Mouse (Mus musculus) brain, adult 2 months (tissue): Measurements from ENCODE around the gene Gm15557.
"Not testable (repeated sequence)": the region's sequence is repeated elsewhere in the genome, so short reads cannot be mapped to it uniquely, and the experiment has no call there.

Experiments
- DNase-seq: peaks from one replicate; pipeline ENCODE4 v3.0.0; 2011; ENCODE audit warnings: low read depth, low spot score

Gene Gm15557

DNA sequence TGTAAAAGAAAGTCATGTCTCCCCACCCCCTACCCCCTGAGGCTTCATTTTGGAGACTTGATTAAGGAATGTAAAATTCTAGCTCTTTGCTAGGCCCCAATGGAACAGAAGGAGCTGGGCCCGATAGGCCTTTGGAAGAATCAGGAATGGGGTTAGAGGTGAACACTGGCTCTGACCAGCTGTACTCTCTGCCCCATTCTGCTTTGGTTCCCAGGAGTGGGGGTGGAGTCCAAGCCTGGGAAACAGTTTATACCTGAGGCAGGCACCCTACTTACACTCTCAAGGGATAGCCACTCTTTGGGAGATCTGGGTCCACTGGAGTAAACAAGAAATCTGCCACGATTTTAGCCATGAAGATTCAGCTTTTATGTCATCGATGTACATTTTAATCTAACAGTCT, at the start of gene Gm15557:
Gm15557 (plus strand) TSS at position 48 of the 400 bp plus-strand sequence.
- no peak for DNase-seq

DNA sequence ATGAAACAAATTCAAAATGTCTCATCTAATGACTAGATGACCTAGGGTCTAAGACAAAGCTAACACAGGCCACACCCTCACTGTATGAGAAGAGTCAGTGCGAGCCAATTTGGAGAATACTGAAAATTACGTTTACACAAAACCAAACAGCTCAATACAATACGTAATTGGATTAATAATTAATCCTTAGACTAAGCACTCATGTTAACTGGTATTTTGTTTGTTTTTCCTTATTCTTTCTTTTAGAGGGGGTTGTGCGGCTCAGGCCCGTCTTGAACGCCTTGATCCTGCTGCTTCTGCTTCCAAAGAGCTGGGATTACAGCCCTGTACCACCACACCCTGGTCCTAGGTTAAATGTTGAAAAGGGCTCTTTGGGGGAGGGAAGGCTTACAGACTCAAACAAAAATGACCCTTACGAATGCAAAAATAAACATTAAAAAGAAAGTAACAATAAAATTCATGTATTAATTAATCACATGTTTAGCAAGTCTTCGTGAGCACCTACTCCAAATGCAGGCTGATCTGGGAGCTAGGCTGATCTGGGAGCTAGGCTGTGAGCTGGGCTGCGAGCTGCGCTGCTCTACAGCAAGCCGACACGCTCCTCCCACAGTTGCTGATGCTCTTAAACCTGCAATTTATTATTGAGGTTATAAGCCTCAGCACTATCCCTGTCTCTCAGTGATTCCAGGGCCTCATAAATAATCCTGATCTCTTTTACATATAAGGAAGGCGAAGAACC, 46.1 kb upstream of the Gm15557 start:
- no peak for DNase-seq

- no peak for DNase-seq
Measured at GRCm38 (mm10) chr2:155895046-155895735, 45.3 kb upstream of the Gm15557 start.

DNA sequence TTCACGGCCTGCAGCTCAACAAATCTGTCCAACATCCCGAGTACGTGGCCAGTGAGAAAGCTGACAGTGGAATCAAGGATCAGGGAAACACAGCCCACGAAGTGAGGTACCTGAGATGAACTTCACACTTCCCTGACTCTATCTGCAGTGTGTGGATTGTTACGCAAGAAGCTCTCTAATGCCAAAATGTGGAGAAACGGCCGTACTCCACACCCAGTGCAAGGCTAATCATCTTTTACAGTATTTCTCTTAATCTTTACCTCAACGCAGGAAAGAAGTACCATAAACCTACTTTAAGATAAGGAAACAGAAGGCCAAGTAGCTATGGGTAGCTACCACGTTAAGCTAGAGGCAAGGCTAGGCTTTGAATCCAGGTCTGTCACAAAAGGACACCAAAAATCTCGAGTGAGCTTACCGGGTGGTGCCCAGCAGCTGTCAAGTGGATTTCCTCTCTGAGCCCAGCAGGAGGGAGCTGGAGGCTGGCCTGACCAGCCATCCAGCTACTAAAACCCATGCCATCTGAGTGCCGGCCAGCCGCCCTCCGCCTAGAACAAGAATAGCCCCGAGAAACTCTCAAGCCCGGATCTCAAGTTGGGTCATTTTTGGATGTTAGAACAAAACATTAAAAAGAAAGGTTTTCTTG, 37.4 kb upstream of the Gm15557 start:
- DNase-seq: peak; percentile 63

DNA sequence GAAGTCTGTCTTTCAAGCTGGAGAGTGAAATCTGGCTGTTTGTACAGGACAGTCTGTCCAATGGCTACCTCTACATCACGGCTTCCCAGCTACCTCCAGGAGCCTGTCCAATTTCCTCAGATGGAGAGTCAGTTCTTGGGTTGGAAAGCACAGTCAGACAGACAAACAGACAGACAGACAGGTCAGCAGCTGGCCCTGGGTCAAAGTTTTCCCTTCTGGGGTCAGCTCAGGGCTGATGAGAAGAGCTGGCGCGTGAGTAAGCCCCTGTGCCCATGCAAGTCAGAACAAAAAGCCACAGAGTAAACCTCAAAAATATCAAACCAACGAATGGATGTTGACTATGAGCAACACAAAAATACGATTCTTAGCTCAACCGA, 36.9 kb upstream of the Gm15557 start:
- DNase-seq: no peak

- no peak for DNase-seq
Measured at GRCm38 (mm10) chr2:155914684-155915083, 25.8 kb upstream of the Gm15557 start.

GRCm38 (mm10) chr2:155923143-155923542, 17.4 kb upstream of the Gm15557 start:
- no peak for DNase-seq

GRCm38 (mm10) chr2:155925213-155925612, 15.3 kb upstream of the Gm15557 start:
- not testable (repeated sequence) for DNase-seq

GRCm38 (mm10) chr2:155928711-155929345, 11.7 kb upstream of the Gm15557 start:
- DNase-seq: peak; percentile 26

DNA sequence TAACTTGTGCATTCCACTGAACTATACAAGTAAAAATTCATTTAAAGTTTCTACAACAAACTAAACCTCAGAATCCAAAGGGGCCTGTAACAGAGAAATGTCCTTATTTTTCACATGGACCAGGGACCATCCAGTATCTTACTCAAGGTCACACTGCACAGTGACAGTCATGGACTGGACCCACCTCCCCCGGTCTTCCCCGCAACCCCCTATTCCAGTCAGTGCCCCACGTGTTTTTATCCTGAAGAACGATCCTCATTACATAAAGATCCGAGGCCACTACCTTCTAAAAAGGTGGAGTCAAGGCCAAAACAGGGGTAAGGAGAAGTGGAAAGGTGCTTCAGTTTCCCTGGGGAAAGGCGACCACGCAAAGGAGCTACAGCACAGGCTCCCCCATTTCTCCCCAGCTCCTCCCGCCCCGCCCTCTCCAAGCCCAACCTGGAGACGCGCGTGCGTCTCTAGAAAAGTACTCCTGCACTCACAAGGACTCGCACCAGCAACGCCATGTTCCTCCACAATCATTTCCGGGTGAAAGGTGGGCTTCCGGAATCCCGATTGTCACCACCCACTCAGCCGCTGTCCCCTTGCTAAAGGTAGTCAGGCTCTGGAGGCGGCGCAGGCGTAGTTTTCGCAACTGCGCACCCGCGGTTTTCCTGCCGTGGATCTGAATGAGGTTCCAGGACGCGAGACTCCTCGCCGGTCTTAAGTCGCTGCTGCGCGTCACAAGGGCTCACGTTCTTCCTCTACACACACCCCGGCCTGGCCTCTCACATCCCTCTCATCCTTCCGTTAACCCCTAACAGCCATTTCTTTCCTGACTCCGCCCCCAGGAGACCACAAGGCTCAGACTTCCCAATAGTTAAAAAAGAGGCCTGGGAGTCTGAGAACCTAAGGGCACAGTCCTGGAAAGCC, 10.7 kb upstream of the Gm15557 start, which contains the start of gene Uqcc1:
Uqcc1 (minus strand) TSS at position 780 of the 912 bp plus-strand sequence.
- peak; percentile 97 for DNase-seq

GRCm38 (mm10) chr2:155939897-155940529, 515 bp upstream of the Gm15557 start:
- no peak for DNase-seq

- DNase-seq: no peak
Measured at GRCm38 (mm10) chr2:155941697-155942442, 1.3 kb downstream of the Gm15557 start.

DNA sequence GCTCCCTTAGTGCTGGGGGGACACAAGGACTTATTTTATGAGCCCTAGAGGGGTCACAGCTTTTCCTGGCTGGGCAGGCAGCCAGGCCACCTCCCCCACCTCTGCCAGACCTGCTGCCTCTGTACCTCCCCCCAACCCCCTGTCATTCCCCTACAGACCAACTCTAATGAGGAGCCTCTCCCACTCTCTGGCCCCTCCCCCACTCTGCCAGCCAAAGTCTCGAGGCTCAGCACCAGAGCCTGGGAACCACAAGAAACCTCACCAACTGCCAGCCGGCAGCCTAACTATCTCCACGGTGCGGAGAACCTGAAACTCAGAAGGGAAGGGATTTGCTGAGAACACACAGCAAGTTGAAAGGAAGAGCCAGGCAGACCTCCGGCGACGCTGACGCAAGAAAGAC, 2.9 kb downstream of the Gm15557 start:
- no peak for DNase-seq

- no peak for DNase-seq
Measured at GRCm38 (mm10) chr2:155944685-155945084, 4.2 kb downstream of the Gm15557 start.

DNA sequence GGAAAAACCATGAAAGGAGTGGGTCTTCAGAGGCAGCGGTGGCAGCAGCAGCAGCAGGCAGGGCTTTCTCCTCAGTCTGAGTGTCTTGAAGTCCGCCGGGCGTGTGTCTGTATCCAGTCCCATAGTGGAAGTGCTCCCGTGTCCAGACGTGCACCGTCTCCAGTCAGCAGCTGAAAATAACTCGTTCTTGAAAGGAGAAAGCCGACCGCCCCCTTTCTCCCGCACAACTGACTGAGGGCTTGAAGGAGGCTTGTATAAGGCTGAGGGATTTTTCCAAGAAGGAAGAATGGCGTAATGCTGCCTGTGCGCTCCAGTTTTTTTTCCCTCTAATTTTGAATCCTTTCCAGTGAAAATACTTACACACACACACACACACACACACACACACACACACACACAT, 4.6 kb downstream of the Gm15557 start, which contains the start of gene Gdf5:
Gdf5 (minus strand) TSS at position 244 of the 400 bp plus-strand sequence.
- peak; percentile 69 for DNase-seq

- DNase-seq: no peak
Measured at GRCm38 (mm10) chr2:155945580-155945979, 5.1 kb downstream of the Gm15557 start.

DNA sequence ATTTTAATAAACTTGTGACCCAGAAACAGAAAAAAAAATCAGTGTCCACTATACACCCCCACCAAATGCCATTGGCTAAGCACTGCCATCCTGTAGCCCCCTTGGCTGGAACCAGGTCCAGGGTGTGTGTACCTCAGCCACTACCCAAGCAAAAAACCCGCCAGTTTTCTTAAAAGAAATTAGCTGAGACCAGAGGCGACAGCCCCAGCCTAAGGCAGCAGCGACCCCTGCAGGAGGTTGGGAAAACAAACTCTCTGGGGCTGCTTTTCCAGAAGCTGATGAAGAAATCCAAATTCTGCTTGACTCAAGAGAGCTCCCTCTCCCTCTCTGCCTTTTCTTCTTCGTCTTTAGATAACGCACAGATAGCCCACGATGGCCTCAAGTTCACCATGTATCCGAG, 5.5 kb downstream of the Gm15557 start:
- peak; percentile 71 for DNase-seq

DNA sequence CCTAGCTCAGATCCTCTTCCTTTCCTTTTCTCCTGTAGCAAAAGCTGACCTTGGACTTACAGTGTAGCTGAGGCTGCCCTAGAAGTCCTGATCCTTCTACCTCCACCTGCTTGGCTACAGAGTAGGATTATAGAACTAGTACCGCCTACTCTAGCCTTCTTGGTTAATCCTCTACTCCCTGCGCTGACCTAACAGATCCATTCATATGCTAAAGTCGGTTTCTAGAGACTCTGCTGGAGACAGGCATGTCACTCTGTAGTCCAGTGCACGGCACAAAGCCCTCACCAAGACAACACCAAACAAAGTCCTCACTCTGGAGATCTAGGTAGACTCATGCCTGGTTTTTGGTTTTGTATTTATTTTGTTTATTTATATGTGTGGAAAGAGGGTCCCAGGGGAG, 6.0 kb downstream of the Gm15557 start:
- DNase-seq: no peak

GRCm38 (mm10) chr2:155947390-155948002, 7.0 kb downstream of the Gm15557 start:
- no peak for DNase-seq
